Mouse (Mus musculus): Measurements from ENCODE around the gene Rnf128.

- TF ChIP-seq POLR2A (IDR thresholded peaks at IDR 0.05; ENCODE audit: borderline replicate concordance, extremely low read depth, insufficient read depth, insufficient read length, poor library complexity, severe bottlenecking) (no peak), CTCF (IDR thresholded peaks at IDR 0.05; ENCODE audit: borderline replicate concordance, extremely low read depth, insufficient read depth, insufficient read length) (no peak)
These were observed 20.5 kb downstream of the Rnf128 start for GRCm38 (mm10) chrX:139583616-139584015.
